Mouse (Mus musculus): Measurements from ENCODE around the gene Mrpl51.

GRCm38 (mm10) chr6:125146797-125147196 lies 44.8 kb upstream of the Mrpl51 start:
- TF ChIP-seq CTCF (IDR thresholded peaks at IDR 0.05) = no peak
- no peak for TF ChIP-seq POLR2A (IDR thresholded peaks at IDR 0.05; ENCODE audit: insufficient read depth, low read depth, low read length)
